Mouse (Mus musculus): ENCODE results near the gene Il24. TPM values are rescaled to one million over a fixed set of nuclear protein-coding genes. Genes with fewer than 3 reads are reported as not detected.

Il24 gene
- polyA plus RNA-seq (2014; fragmentation: Illumina TruSeq; extraction: RNeasy Lipid Tissue Mini Kit (QIAGEN cat#74804); ENCODE audit: insufficient read depth, low read depth, low replicate concordance): not detected

DNA sequence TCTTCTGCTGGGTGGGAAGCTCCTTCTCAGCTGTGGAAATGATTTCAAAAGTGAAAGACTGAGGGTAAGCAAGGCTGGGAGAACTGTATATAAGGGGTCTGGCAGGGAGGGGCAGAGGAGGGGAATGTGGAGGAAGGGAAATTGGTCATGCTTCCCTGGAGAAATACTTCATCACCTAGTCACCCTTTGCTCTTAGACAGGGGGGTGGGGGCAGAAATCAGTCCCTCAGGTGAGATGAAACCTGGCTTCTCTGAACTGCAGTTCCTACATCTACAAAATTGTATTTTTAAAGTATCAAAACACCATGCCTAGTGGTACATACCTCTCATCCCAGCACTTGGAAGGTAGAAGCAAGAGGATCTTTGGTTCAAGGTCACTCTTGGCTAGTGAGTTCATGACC, at the start of gene Il24:
TSS of gene Il24 (minus strand) at position 101 of the 400 bp plus-strand sequence.

DNA sequence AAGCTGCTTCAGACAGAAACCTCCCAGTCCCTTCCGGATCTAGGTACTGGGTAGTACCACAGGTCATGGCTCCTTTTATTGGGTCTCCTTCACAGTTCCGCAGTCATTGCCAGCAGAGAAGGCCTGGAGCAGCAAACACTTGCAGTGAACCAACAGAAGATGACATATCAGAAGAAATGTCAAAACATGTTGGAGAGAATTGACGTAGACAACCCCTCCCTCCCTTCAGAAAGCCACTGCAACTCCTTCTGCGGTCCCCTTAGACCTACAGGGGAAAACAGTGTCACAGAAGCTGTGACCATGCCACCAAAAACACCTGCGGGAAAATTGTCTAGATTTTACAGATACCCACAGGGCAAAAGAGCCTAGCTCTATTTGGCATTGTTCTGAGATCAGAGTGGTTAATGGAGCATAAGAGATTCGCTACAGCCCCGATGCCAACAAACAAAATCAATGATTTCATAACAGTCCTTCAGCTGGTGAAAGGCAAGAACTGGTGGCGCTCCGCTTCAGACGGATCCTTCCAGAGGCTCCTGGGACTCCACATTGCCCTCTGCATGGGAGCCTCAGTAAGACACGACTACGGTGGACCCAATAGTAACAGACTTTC, 24.3 kb upstream of the Il24 start, which contains the start of gene Il20:
TSS of gene Il20 (minus strand) at position 51 of the 610 bp plus-strand sequence.

DNA sequence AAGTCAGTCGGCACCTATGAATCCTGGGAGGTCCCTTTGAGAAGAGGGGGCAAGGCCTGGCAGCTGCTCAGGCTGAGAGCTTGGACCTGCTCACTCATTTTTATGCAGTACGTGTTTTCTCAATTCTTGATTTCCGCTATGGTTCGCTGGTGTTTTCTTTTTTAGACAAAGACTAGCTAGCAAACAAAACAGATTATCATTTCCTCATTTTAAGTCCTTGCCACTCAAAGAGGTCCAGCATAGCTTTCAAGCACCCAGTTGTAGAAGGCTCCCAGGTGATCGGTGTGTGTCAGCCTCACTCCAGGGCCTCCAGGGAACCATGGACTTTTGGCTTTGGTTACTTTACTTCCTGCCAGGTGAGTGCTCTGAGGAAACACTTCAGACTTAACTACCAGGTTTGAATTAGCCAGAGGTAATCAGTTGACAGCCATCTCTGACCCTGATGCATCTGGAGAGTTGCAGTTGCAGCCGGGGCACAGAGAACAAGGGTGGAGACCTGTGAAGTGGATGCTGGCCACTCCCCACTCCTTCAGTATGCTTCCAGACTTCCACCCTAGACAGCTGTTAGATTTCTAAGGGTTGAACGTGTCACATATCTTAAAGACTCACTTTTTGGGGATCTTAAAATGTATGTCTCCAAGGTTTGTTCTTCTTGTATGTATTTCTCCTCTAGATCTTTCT, 21.6 kb downstream of the Il24 start, which contains the start of gene Fcmr:
TSS of gene Fcmr (plus strand) at position 129 of the 681 bp plus-strand sequence.

Other genes starting within 250 kb of the Il24 start
- 0.18 TPM for gene C4bp, start 225.8 kb downstream of the Il24 start, polyA plus RNA-seq (2014; fragmentation: Illumina TruSeq; extraction: RNeasy Lipid Tissue Mini Kit (QIAGEN cat#74804); ENCODE audit: insufficient read depth, low read depth, low replicate concordance)
- not detected for gene Gm29427, start 171.7 kb downstream of the Il24 start, polyA plus RNA-seq (2014; fragmentation: Illumina TruSeq; extraction: RNeasy Lipid Tissue Mini Kit (QIAGEN cat#74804); ENCODE audit: insufficient read depth, low read depth, low replicate concordance)
- gene Yod1, start 170.1 kb downstream of the Il24 start, polyA plus RNA-seq (2014; fragmentation: Illumina TruSeq; extraction: RNeasy Lipid Tissue Mini Kit (QIAGEN cat#74804); ENCODE audit: insufficient read depth, low read depth, low replicate concordance): 2.7 TPM
- gene Pfkfb2, start 158.2 kb downstream of the Il24 start, polyA plus RNA-seq (2014; fragmentation: Illumina TruSeq; extraction: RNeasy Lipid Tissue Mini Kit (QIAGEN cat#74804); ENCODE audit: insufficient read depth, low read depth, low replicate concordance): 8.9 TPM
- 33.0 TPM for gene AA986860, start 155.5 kb downstream of the Il24 start, polyA plus RNA-seq (2014; fragmentation: Illumina TruSeq; extraction: RNeasy Lipid Tissue Mini Kit (QIAGEN cat#74804); ENCODE audit: insufficient read depth, low read depth, low replicate concordance)
- gene Fcamr, start 86.6 kb downstream of the Il24 start, polyA plus RNA-seq (2014; fragmentation: Illumina TruSeq; extraction: RNeasy Lipid Tissue Mini Kit (QIAGEN cat#74804); ENCODE audit: insufficient read depth, low read depth, low replicate concordance): 0.31 TPM
- gene Pigr, start 60.8 kb downstream of the Il24 start, polyA plus RNA-seq (2014; fragmentation: Illumina TruSeq; extraction: RNeasy Lipid Tissue Mini Kit (QIAGEN cat#74804); ENCODE audit: insufficient read depth, low read depth, low replicate concordance): 19.6 TPM
- 22.6 TPM for gene Fcmr, start 21.8 kb downstream of the Il24 start, polyA plus RNA-seq (2014; fragmentation: Illumina TruSeq; extraction: RNeasy Lipid Tissue Mini Kit (QIAGEN cat#74804); ENCODE audit: insufficient read depth, low read depth, low replicate concordance)
- not detected for gene Il20, start 24.0 kb upstream of the Il24 start, polyA plus RNA-seq (2014; fragmentation: Illumina TruSeq; extraction: RNeasy Lipid Tissue Mini Kit (QIAGEN cat#74804); ENCODE audit: insufficient read depth, low read depth, low replicate concordance)
- gene Il19, start 52.7 kb upstream of the Il24 start, polyA plus RNA-seq (2014; fragmentation: Illumina TruSeq; extraction: RNeasy Lipid Tissue Mini Kit (QIAGEN cat#74804); ENCODE audit: insufficient read depth, low read depth, low replicate concordance): not detected
- gene Il10, start 132.4 kb upstream of the Il24 start, polyA plus RNA-seq (2014; fragmentation: Illumina TruSeq; extraction: RNeasy Lipid Tissue Mini Kit (QIAGEN cat#74804); ENCODE audit: insufficient read depth, low read depth, low replicate concordance): 0.18 TPM
- gene Mapkapk2, start 210.4 kb upstream of the Il24 start, polyA plus RNA-seq (2014; fragmentation: Illumina TruSeq; extraction: RNeasy Lipid Tissue Mini Kit (QIAGEN cat#74804); ENCODE audit: insufficient read depth, low read depth, low replicate concordance): 85.4 TPM